Mouse (Mus musculus) hindbrain, postnatal 0 days (tissue): ENCODE measurements around the gene Rnf11. TPM values are rescaled to one million over a fixed set of nuclear protein-coding genes. Genes with fewer than 3 reads are reported as not detected.

Experiments used
- ATAC-seq: fragments of 200-750 bp; cut with Nextera tagmentation; 2 replicates; pipeline ENCODE4 v1.8.0; 2017; ENCODE audit warnings: mild to moderate bottlenecking, moderate TSS enrichment, moderate library complexity
- DNase-seq: peaks from one replicate; pipeline ENCODE4 v3.0.0-alpha.2; 2015; ENCODE audit warnings: low spot score
- H3K27ac ChIP-seq: fragments of 300-500 bp; sonication (generic); 2 replicates; pipeline ENCODE4 v1.5.1; 2014; ENCODE audit warnings: mild to moderate bottlenecking
- H3K27me3 ChIP-seq: fragments of 300-500 bp; sonication (generic); 2 replicates; pipeline ENCODE4 v1.6.1; 2014; ENCODE audit warnings: low read length, mixed read lengths; ENCODE audit not compliant: insufficient read depth
- H3K36me3 ChIP-seq: fragments of 300-500 bp; sonication (generic); 2 replicates; pipeline ENCODE4 v1.6.1; 2014; ENCODE audit warnings: low read length, mixed read lengths; ENCODE audit not compliant: insufficient read depth
- H3K4me1 ChIP-seq: fragments of 300-500 bp; sonication (generic); 2 replicates; pipeline ENCODE4 v1.6.1; 2014; ENCODE audit warnings: antibody characterized with exemption, low read length, mixed read lengths; ENCODE audit not compliant: insufficient read depth
- H3K4me2 ChIP-seq: fragments of 300-500 bp; sonication (generic); 2 replicates; pipeline ENCODE4 v1.6.1; 2014; ENCODE audit warnings: low read depth, mild to moderate bottlenecking, low read length, moderate library complexity, mixed read lengths
- H3K4me3 ChIP-seq: fragments of 300-500 bp; sonication (generic); 2 replicates; pipeline ENCODE4 v1.5.1; 2014; ENCODE audit warnings: low read length
- H3K9ac ChIP-seq: fragments of 300-500 bp; sonication (generic); replicated peaks from 2 replicates; pipeline ENCODE4 v1.6.1; 2014; ENCODE audit warnings: mild to moderate bottlenecking, low read length, moderate library complexity, mixed read lengths
- H3K9me3 ChIP-seq: fragments of 300-500 bp; sonication (generic); 2 replicates; pipeline ENCODE4 v1.6.1; 2016; ENCODE audit warnings: low read length, mixed read lengths
- CTCF ChIP-seq: IDR thresholded peaks from 2 replicates; pipeline ENCODE4 v1.5.1; 2016; ENCODE audit warnings: antibody characterized with exemption, control low read depth, low read depth
- WGBS: fragments of 180-500 bp; shearing (Covaris S2); extraction: QIAGEN DNeasy Blood & Tissue Kit; methylation state at CpG from one replicate; pipeline ENCODE4 v1.1.7; 2014; 5-methylcytosine and 5-hydroxymethylcytosine counted together
- polyA plus RNA-seq: library from polyadenylated mRNA; unstranded; fragments of >200 nt; fragmentation: Nextera tagmentation; extraction: Ambion mirVana; gene quantifications from 2 replicates; pipeline ENCODE4 v1.2.1, GENCODE M21; 2015
- total RNA-seq: library from RNA; depleted of rRNA; stranded (reverse); fragments of >200 nt; gene quantifications from 2 replicates; pipeline ENCODE4 v1.2.3, GENCODE M21; 2014

Rnf11 gene
- total and polyA plus RNA-seq, 2 experiments from 2014 or later, result 80.4 to 86.7 TPM

DNA sequence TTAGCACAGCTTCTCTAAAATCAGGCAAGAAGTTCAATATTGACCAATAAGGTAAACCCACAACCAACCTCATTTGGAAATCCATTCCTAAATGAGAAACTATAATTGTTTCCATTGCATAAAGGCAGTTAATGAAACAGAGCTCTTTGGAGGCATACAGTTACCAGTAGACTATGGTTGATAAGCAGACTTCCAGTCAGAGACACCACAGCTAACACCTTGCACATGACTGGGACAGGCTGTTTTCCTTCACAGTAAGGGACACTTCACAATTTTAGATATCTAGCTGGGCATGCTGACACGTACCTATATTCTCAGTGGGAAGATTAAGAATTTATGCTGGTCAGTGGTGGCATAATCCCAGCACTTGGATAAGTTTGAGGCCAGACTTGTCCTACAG lies 38.6 kb downstream of the Rnf11 start:
- no peaks in the 10 kb centered on the region for H3K27me3 ChIP-seq
- H3K4me2 ChIP-seq, result no peak overlapping the region
- 80% methylated on average over 1 of the region's 1 CpGs for WGBS
- H3K4me3 ChIP-seq, result no peak overlapping the region
- no peaks in the 10 kb centered on the region for H3K4me1 ChIP-seq
- no peaks in the 10 kb centered on the region for H3K9me3 ChIP-seq
- no peak overlapping the region for H3K27ac ChIP-seq
- no peak for TF ChIP-seq CTCF
- H3K36me3 ChIP-seq, result peaks cover 4% of the 10 kb centered on the region; the same call in 1 of the 2 replicates
- H3K9ac ChIP-seq, result no peak overlapping the region
- ATAC-seq (no peak), DNase-seq (no peak)

DNA sequence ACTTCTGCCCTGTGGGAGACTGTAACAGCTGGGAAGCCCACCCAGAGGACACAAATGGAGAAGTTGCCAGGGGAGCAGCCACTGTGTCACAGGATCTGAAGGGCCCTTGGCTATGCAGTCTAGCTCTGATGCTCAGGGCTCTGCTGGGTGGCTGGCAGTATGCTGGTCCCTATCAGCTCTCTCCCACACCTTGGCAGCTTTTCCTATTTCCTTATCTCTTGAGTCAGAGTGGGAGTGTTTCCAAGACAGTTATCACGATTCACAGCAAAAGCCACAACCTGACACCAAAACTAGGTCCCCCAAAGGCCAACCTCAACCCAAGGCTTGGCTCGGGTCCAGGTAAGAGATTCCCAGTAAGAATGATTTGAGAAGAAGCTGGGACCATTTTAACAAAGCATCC lies 39.1 kb downstream of the Rnf11 start:
- no peak for ATAC-seq
- no peak overlapping the region for H3K9ac ChIP-seq
- H3K36me3 ChIP-seq, result no peaks in the 10 kb centered on the region
- H3K27ac ChIP-seq, result no peak overlapping the region
- no peak for DNase-seq
- H3K9me3 ChIP-seq, result no peaks in the 10 kb centered on the region
- H3K4me3 ChIP-seq, result no peak overlapping the region
- TF ChIP-seq CTCF, result no peak
- H3K4me2 ChIP-seq, result no peak overlapping the region
- 71% methylated on average over 2 of the region's 2 CpGs for WGBS
- H3K4me1 ChIP-seq, result no peaks in the 10 kb centered on the region
- H3K27me3 ChIP-seq, result no peaks in the 10 kb centered on the region

DNA sequence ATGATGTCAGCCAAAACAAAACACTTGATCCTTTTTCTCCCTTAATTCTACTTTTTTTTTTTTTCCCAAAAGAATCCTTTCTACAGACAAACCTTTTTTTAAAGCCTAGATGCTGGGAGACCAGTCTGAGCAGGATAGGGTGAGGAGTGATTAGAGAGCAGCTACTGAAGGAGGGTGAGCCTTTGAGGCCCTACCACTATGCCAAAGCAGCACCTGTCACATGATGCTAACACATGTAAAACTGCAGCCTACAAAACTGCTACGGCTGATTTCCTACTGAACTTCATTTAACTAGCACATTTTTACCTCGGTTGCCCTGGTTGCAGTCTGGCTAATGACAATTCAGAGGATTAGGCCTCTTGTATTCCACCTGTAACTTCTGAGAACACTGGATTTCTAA lies 39.6 kb downstream of the Rnf11 start:
- no peak overlapping the region for H3K27ac ChIP-seq
- WGBS, result 50% methylated on average over 2 of the region's 2 CpGs
- ATAC-seq (no peak), DNase-seq (no peak)
- no peak overlapping the region for H3K4me2 ChIP-seq
- no peaks in the 10 kb centered on the region for H3K27me3 ChIP-seq
- no peaks in the 10 kb centered on the region for H3K9me3 ChIP-seq
- H3K4me3 ChIP-seq, result no peak overlapping the region
- no peaks in the 10 kb centered on the region for H3K36me3 ChIP-seq
- TF ChIP-seq CTCF, result no peak
- H3K9ac ChIP-seq, result no peak overlapping the region
- H3K4me1 ChIP-seq, result no peaks in the 10 kb centered on the region

DNA sequence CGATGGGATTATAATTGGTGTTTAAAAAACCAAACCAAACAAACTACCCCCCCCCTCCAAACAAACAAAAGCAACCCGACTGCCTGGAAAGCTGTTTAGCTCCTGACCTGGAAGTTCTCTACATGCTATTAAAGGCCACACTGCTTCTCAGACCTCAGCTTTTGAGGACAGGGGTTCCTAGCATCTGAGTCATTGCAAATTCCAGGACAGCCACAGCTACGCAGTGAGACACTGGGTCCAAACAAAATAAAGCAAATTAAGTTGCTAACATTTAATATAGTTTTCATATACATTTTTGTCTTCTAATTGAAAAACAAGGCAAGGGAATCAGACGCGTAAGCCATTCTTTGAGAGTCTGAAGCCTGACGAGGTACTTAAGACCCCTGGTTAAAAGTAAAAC lies 40.1 kb downstream of the Rnf11 start:
- Histone ChIP-seq H3K4me2 (no peak overlapping the region), H3K9ac (no peak overlapping the region), H3K27ac (no peak overlapping the region), H3K9me3 (no peaks in the 10 kb centered on the region), H3K4me1 (no peaks in the 10 kb centered on the region), H3K36me3 (no peaks in the 10 kb centered on the region), H3K27me3 (no peaks in the 10 kb centered on the region), H3K4me3 (no peak overlapping the region)
- no peak for ATAC-seq
- WGBS, result 77% methylated on average over 6 of the region's 6 CpGs
- no peak for DNase-seq
- TF ChIP-seq CTCF, result no peak

DNA sequence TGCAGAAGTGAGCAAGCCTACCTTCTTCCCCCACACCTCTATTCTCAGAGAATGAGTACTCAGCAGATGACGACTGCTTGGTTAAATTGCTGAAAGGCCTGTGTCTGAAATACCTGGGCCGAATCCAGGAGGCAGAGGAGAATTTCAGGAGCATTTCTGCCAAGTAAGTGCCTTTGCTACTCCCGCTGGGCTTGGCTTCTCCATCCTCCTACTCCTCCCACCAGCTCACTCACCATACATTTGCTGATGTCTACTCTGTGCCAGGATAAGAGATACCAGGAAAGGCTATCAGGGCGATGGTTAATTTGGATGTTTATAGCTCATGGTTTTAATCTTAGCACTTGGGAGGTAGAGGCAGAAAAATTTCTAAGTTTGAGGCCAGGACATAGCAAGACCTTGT lies 41.9 kb downstream of the Rnf11 start:
- DNase-seq (no peak), ATAC-seq (no peak)
- no peak for TF ChIP-seq CTCF
- no peaks in the 10 kb centered on the region for H3K36me3 ChIP-seq
- no peaks in the 10 kb centered on the region for H3K27me3 ChIP-seq
- no peak overlapping the region for H3K4me3 ChIP-seq
- no peaks in the 10 kb centered on the region for H3K9me3 ChIP-seq
- H3K27ac ChIP-seq, result no peak overlapping the region
- H3K4me2 ChIP-seq, result no peak overlapping the region
- H3K4me1 ChIP-seq, result no peaks in the 10 kb centered on the region
- WGBS, result 73% methylated on average over 4 of the region's 4 CpGs
- no peak overlapping the region for H3K9ac ChIP-seq

DNA sequence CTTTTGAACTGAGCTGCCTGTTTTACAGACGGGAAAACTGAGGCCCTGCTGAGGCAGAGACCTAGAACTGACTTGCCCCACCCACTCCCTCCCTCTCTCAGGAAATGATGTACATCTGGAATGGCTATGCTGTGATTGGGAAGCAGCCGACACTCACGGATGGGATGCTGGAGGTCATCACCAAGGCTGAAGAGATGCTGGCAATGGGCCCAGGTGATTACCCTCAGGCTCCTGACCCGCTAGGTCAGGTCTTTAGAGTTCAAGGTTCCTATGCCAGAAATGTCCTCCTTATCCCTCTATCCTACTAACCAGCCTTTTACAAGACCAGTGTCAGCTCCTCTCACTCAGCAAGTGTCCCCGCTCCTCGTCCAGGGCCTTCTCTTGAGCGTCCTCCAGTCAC lies 42.4 kb downstream of the Rnf11 start:
- DNase-seq (no peak), ATAC-seq (no peak)
- Histone ChIP-seq H3K27me3 (no peaks in the 10 kb centered on the region), H3K27ac (no peak overlapping the region), H3K4me3 (no peak overlapping the region), H3K9ac (no peak overlapping the region), H3K4me1 (no peaks in the 10 kb centered on the region), H3K4me2 (no peak overlapping the region), H3K9me3 (no peaks in the 10 kb centered on the region), H3K36me3 (no peaks in the 10 kb centered on the region)
- 87% methylated on average over 7 of the region's 7 CpGs for WGBS
- TF ChIP-seq CTCF, result no peak

DNA sequence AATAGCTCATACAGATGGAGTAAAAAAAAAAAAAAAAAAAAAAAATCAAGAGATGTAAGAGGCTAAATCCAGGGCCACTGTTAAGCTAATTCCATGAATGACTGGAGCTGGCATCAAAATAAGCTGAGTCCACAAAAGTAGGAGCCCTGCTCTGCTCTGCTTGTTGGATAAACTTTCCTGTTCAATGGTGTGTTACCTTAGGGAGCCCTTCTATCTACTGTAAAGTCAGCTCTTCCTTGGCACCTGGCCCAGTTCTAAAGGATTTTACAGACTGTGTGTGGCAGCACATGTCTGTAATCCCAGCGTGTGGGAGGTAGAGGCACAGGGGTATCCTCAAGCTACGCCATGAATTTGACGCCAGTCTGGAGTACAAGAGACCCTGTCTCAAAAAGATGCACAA lies 43.5 kb downstream of the Rnf11 start:
- H3K27me3 ChIP-seq, result no peaks in the 10 kb centered on the region
- no peaks in the 10 kb centered on the region for H3K9me3 ChIP-seq
- DNase-seq (peak; percentile 18), ATAC-seq (no peak)
- no peak overlapping the region for H3K9ac ChIP-seq
- no peaks in the 10 kb centered on the region for H3K36me3 ChIP-seq
- no peak overlapping the region for H3K4me2 ChIP-seq
- H3K4me1 ChIP-seq, result no peaks in the 10 kb centered on the region
- no peak overlapping the region for H3K4me3 ChIP-seq
- H3K27ac ChIP-seq, result no peak overlapping the region
- WGBS, result 60% methylated on average over 3 of the region's 3 CpGs
- no peak for TF ChIP-seq CTCF
